Mouse (Mus musculus): ENCODE data around the gene Vmn2r22.
"Not testable (repeated sequence)": the region's sequence is repeated elsewhere in the genome, so short reads cannot be mapped to it uniquely, and the experiment has no call there.

The Vmn2r22 gene

DNA sequence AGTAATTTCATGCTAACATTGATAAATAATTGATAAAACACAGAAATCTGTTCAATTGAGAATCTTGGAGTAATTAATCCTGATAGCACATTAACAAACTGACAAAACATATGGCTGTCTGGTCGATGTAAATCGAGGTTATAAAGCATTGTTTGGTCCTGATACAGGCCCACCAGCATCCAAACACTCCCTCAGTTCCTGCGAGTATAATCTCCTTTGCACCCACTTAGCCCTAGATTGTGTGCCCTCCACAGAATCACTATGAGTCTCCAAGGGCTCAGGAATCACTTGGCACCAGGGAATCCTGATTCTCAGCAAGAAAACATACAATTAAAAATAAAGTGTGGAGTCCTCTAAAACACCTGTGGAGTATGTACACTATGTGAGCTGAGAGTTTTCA lies at the start of gene Vmn2r22:
Gene Vmn2r22, minus strand, starts transcription at position 101 of the 400 bp plus-strand sequence.
- DNase-seq (ENCODE audit: low spot score): not testable (repeated sequence)

DNA sequence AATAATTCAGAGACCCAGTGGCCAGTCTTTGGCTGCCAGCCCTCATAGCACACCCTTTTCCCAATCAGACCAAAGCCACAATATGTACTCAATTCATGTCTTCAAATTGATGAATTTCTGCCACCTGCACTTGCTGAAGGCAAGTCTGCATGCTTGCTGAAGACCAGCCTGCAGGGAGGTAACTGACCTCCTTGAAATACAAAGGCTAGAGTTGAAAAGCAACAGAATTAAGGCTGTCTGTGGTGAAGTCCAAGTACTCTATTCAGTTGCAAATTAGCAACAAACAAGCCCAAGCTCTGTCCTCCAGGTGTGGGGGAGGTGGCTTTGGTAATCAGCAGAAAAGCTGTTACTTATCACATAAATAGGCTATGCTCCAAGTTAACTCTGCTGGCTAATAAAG lies 46.7 kb upstream of the Vmn2r22 start:
- no peak for DNase-seq (ENCODE audit: low spot score)

GRCm38 (mm10) chr6:123696639-123697038 lies 46.1 kb upstream of the Vmn2r22 start:
- not testable (repeated sequence) for DNase-seq (ENCODE audit: low spot score)

- DNase-seq (ENCODE audit: low spot score): peak; percentile 46
Observed at GRCm38 (mm10) chr6:123657040-123657439, 6.5 kb upstream of the Vmn2r22 start.

- not testable (repeated sequence) for DNase-seq (ENCODE audit: low spot score)
Observed at GRCm38 (mm10) chr6:123639394-123639793, 11.1 kb downstream of the Vmn2r22 start.

DNA sequence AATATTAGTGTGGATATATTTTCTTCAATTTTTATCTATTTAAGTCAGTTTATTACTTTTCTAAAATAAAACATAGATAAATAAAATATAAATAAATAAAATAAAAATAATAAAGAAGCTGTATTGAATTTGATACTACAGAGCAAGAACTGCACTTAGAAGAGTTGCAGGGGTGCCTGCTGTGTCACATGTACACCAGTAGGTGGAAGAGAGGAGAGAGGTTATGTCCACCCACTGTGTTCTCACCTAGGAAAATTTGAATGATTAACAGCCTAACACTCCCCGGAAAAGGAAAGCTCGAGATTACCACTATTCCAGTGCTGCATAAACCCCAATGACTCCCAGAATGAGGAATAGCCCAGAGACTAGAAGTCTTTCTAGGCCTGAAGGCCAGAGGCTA lies 26.7 kb downstream of the Vmn2r22 start:
- DNase-seq (ENCODE audit: low spot score): not testable (repeated sequence)

- DNase-seq (ENCODE audit: low spot score): not testable (repeated sequence)
Observed at GRCm38 (mm10) chr6:123588368-123588767, 62.2 kb downstream of the Vmn2r22 start.

DNA sequence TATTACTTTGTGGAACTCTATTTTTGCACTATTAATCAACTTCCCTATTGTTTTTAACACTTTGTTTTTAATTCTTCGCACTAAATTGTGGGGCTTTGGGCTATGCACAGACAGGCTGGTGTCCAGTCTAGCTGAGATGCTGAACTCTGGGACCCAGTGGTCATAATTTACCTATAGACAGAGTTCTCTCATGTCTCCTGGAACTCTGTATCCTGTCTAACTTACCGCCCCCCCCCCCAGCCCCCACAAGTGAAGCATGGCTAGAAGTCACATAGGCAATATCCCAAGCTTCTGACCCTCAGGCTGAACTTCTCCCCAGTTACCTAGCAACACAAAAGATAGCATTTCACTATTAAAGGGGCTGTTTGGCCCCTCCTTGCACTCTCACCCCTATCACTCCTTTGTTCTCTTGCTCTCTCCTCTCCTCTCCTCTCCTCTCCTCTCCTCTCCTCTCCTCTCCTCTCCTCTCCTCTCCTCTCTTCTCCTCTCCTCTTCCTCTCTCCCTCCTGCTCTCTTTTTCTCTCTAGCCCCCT lies 62.7 kb downstream of the Vmn2r22 start:
- not testable (repeated sequence) for DNase-seq (ENCODE audit: low spot score)

- DNase-seq (ENCODE audit: low spot score): not testable (repeated sequence)
Observed at GRCm38 (mm10) chr6:123583988-123584387, 66.5 kb downstream of the Vmn2r22 start.

DNA sequence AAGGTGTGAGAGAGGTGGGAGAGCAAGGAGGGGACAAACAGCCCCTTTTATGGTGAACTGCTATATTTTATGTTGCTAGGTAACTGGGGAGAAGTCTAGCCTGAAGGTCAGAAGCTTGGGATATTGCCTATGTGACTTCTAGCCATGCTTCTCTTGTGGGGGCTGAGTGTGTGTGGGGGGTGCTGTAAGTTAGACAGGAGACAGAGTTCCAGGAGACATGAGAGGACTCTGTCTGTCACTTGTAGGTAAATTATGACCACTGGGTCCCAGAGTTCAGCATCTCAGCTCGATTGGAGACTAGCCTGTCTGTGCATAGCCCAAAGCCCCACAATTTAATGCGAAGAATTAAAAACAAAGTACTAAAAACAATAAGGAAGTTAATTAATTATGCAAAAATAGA lies 75.8 kb downstream of the Vmn2r22 start:
- not testable (repeated sequence) for DNase-seq (ENCODE audit: low spot score)
